Mouse (Mus musculus) MEL (cell line): ENCODE results near the gene Arfrp1.

Source experiments
- CTCF ChIP-seq, 3 experiments: IDR thresholded peaks in 2 of 3; conservative IDR thresholded peaks in 1 of 3; 2 replicates each; pipeline ENCODE4 v1.5.1; 2011 to 2012; ENCODE audit warnings: low read length in 3 of 3, low read depth in 2 of 3, mild to moderate bottlenecking in 2 of 3, improper control_type of control experiment in 1 of 3, inconsistent platforms in 1 of 3, mixed read lengths in 1 of 3, moderate library complexity in 1 of 3; ENCODE audit not compliant: control insufficient read depth in 1 of 3, insufficient read depth in 1 of 3, poor library complexity in 1 of 3, severe bottlenecking in 1 of 3
- MYB ChIP-seq: IDR thresholded peaks from 2 replicates; pipeline ENCODE4 v1.6.1; 2011; ENCODE audit warnings: mild to moderate bottlenecking, low read depth, low read length, improper control_type of control experiment
- USF2 ChIP-seq, 2 experiments: IDR thresholded peaks; 2 replicates each; pipeline ENCODE4 v1.6.1; 2011 to 2012; ENCODE audit warnings: improper control_type of control experiment in 2 of 2, low read length in 2 of 2, borderline replicate concordance in 1 of 2, inconsistent platforms in 1 of 2, low read depth in 1 of 2, mild to moderate bottlenecking in 1 of 2; ENCODE audit not compliant: insufficient read depth in 1 of 2

GRCm38 (mm10) chr2:181379778-181380177 lies 14.6 kb upstream of the Arfrp1 start, which contains the start of gene Lime1:
- TF ChIP-seq CTCF (IDR thresholded peaks at IDR 0.05 in 2 of 3, conservative IDR thresholded peaks at IDR 0.05 in 1 of 3; ENCODE audit: control insufficient read depth in 1 of 3, insufficient read depth in 1 of 3, low read depth in 2 of 3, low read length in 3 of 3, poor library complexity in 1 of 3, severe bottlenecking in 1 of 3) (no peak), USF2 (IDR thresholded peaks at IDR 0.05; ENCODE audit: borderline replicate concordance in 1 of 2, insufficient read depth in 1 of 2, low read depth in 1 of 2, low read length in 2 of 2) (no peak), MYB (no peak)
